Mouse (Mus musculus) heart, adult 18-20 months (tissue): ENCODE measurements around the gene Ccm2. TPM values are rescaled to one million over a fixed set of nuclear protein-coding genes. Genes with fewer than 3 reads are reported as not detected.

ENCODE experiments used
- DNase-seq, 2 experiments: peaks; one replicate each; pipeline ENCODE4 v3.0.0; 2021 to 2022; ENCODE audit warnings: mixed read lengths in 1 of 2
- total RNA-seq, 2 experiments: library from RNA; stranded (reverse); gene quantifications; 2 replicates each; pipeline ENCODE4 v1.2.3; 2021

The Ccm2 gene
- total RNA-seq, 2 experiments from 2014 or later, result 24.7 to 26.0 TPM

- no peak for DNase-seq
Measured at GRCm38 (mm10) chr11:6602662-6603061, 56.0 kb downstream of the Ccm2 start.

GRCm38 (mm10) chr11:6603224-6603623 lies 56.5 kb downstream of the Ccm2 start:
- DNase-seq, result no peak

GRCm38 (mm10) chr11:6603887-6604603 lies 57.4 kb downstream of the Ccm2 start:
- peak in 1 of 2 experiments; percentile 51 for DNase-seq

GRCm38 (mm10) chr11:6604604-6604936 lies 57.9 kb downstream of the Ccm2 start:
- DNase-seq, result no peak

GRCm38 (mm10) chr11:6605021-6605481 lies 58.4 kb downstream of the Ccm2 start:
- no peak for DNase-seq

GRCm38 (mm10) chr11:6605491-6606399 lies 59.1 kb downstream of the Ccm2 start, which contains the start of gene Nacad:
TSS of gene Nacad (minus strand) at chr11:6606053.
- DNase-seq, result no peak

GRCm38 (mm10) chr11:6615250-6616205 lies 68.8 kb downstream of the Ccm2 start:
- no peak for DNase-seq

- DNase-seq, result no peak
Measured at GRCm38 (mm10) chr11:6623704-6624103, 77.0 kb downstream of the Ccm2 start.

- peak in 1 of 2 experiments; percentile 24 for DNase-seq
Measured at GRCm38 (mm10) chr11:6624619-6625382, 78.1 kb downstream of the Ccm2 start.

- DNase-seq, result peak; percentile 92 to 95
Measured at GRCm38 (mm10) chr11:6625478-6626387, 79.0 kb downstream of the Ccm2 start, which contains the start of gene Tbrg4. TSS of gene Tbrg4 (minus strand) at chr11:6626067.

- no peak for DNase-seq
Measured at GRCm38 (mm10) chr11:6626388-6626772, 79.7 kb downstream of the Ccm2 start.

GRCm38 (mm10) chr11:6627731-6628130 lies 81.0 kb downstream of the Ccm2 start:
- DNase-seq, result peak; percentile 32 to 45

GRCm38 (mm10) chr11:6628568-6628967 lies 81.9 kb downstream of the Ccm2 start:
- DNase-seq, result peak; percentile 29 to 48

GRCm38 (mm10) chr11:6629655-6630054 lies 83.0 kb downstream of the Ccm2 start:
- peak; percentile 25 to 54 for DNase-seq

- DNase-seq, result no peak
Measured at GRCm38 (mm10) chr11:6636150-6636549, 89.5 kb downstream of the Ccm2 start.

- no peak for DNase-seq
Measured at GRCm38 (mm10) chr11:6638537-6638936, 91.8 kb downstream of the Ccm2 start, which contains the start of gene Wap. TSS of gene Wap (minus strand) at chr11:6638637.

GRCm38 (mm10) chr11:6639072-6639471 lies 92.4 kb downstream of the Ccm2 start:
- no peak for DNase-seq

- DNase-seq, result no peak
Measured at GRCm38 (mm10) chr11:6644566-6644965, 97.9 kb downstream of the Ccm2 start.
